Mouse (Mus musculus) bone marrow macrophage, adult 2 months (primary cell): ENCODE data around the gene Cox5a. TPM values are rescaled to one million over a fixed set of nuclear protein-coding genes. Genes with fewer than 3 reads are reported as not detected.
A peak's percentile ranks its signal among the peaks of the same experiment; 100 is the strongest.

Experiments
- H3K27ac ChIP-seq: 2 replicates; pipeline ENCODE4 v1.5.1; 2012; ENCODE audit warnings: low read depth, low read length; ENCODE audit not compliant: insufficient read depth
- H3K4me1 ChIP-seq: 2 replicates; pipeline ENCODE4 v1.6.1; 2012; ENCODE audit warnings: low read length; ENCODE audit not compliant: control insufficient read depth, insufficient read depth
- H3K4me3 ChIP-seq: 2 replicates; pipeline ENCODE4 v1.5.1; 2012; ENCODE audit warnings: mild to moderate bottlenecking, low read length, moderate library complexity; ENCODE audit not compliant: insufficient read depth
- CTCF ChIP-seq: IDR thresholded peaks from 2 replicates; pipeline ENCODE4 v1.5.1; 2012; ENCODE audit warnings: low read depth, mild to moderate bottlenecking, low read length, moderate library complexity
- POLR2A ChIP-seq: IDR thresholded peaks from 2 replicates; pipeline ENCODE4 v1.6.1; 2012; ENCODE audit warnings: mild to moderate bottlenecking, low read depth, low read length, borderline replicate concordance
- polyA plus RNA-seq: library from polyadenylated mRNA; stranded (reverse); fragments of >200 nt; gene quantifications from 2 replicates; pipeline ENCODE4 v1.2.4, GENCODE M21; 2012; ENCODE audit not compliant: missing spikeins, insufficient read depth, insufficient read length

Gene Cox5a
- polyA plus RNA-seq, 1 experiment, result 346 TPM

GRCm38 (mm10) chr9:57547287-57547686 lies 26.2 kb downstream of the Cox5a start:
- peaks cover 6% of the 10 kb centered on the region for H3K4me1 ChIP-seq
- TF ChIP-seq CTCF (no peak), POLR2A (no peak)
- no peak overlapping the region for H3K27ac ChIP-seq
- no peak overlapping the region for H3K4me3 ChIP-seq

GRCm38 (mm10) chr9:57547869-57548268 lies 26.8 kb downstream of the Cox5a start:
- Histone ChIP-seq H3K27ac (no peak overlapping the region), H3K4me3 (no peak overlapping the region), H3K4me1 (peaks cover 6% of the 10 kb centered on the region)
- TF ChIP-seq CTCF (no peak), POLR2A (no peak)

GRCm38 (mm10) chr9:57549186-57549585 lies 28.1 kb downstream of the Cox5a start:
- TF ChIP-seq POLR2A, result no peak
- TF ChIP-seq CTCF, result no peak
- H3K27ac ChIP-seq, result no peak overlapping the region
- H3K4me1 ChIP-seq, result peaks cover 9% of the 10 kb centered on the region
- H3K4me3 ChIP-seq, result no peak overlapping the region

- no peak overlapping the region for H3K27ac ChIP-seq
- H3K4me1 ChIP-seq, result peaks cover 13% of the 10 kb centered on the region
- no peak overlapping the region for H3K4me3 ChIP-seq
- no peak for TF ChIP-seq CTCF
- TF ChIP-seq POLR2A, result no peak
These were observed 29.2 kb downstream of the Cox5a start for GRCm38 (mm10) chr9:57550126-57550862.

GRCm38 (mm10) chr9:57552139-57552887 lies 31.2 kb downstream of the Cox5a start, which contains the start of gene Mpi:
Mpi (minus strand) TSS chr9:57552763.
- no peak for TF ChIP-seq CTCF
- TF ChIP-seq POLR2A, result no peak
- peaks cover 20% of the 10 kb centered on the region for H3K4me1 ChIP-seq
- H3K27ac ChIP-seq, result no peak within 1 kb of the TSS
- peak within 1 kb of the TSS; percentile 82 for H3K4me3 ChIP-seq

GRCm38 (mm10) chr9:57553119-57553518 lies 32.0 kb downstream of the Cox5a start:
- Histone ChIP-seq H3K4me3 (no peak overlapping the region), H3K4me1 (peaks cover 26% of the 10 kb centered on the region), H3K27ac (no peak overlapping the region)
- TF ChIP-seq CTCF (no peak), POLR2A (no peak)

- TF ChIP-seq POLR2A (no peak), CTCF (no peak)
- Histone ChIP-seq H3K4me1 (peaks cover 39% of the 10 kb centered on the region), H3K4me3 (no peak overlapping the region), H3K27ac (no peak overlapping the region)
These were observed 33.7 kb downstream of the Cox5a start for GRCm38 (mm10) chr9:57554753-57555152.

- Histone ChIP-seq H3K4me3 (no peak overlapping the region), H3K4me1 (peaks cover 40% of the 10 kb centered on the region), H3K27ac (peak overlapping the region; percentile 83)
- no peak for TF ChIP-seq POLR2A
- no peak for TF ChIP-seq CTCF
These were observed 36.1 kb downstream of the Cox5a start for GRCm38 (mm10) chr9:57557215-57557614.

- TF ChIP-seq CTCF (no peak), POLR2A (no peak)
- Histone ChIP-seq H3K4me1 (peaks cover 50% of the 10 kb centered on the region), H3K27ac (peak overlapping the region; percentile 56), H3K4me3 (no peak overlapping the region)
These were observed 37.6 kb downstream of the Cox5a start for GRCm38 (mm10) chr9:57558625-57559024.

- TF ChIP-seq POLR2A (no peak), CTCF (no peak)
These were observed 38.5 kb downstream of the Cox5a start for GRCm38 (mm10) chr9:57559568-57559967.

GRCm38 (mm10) chr9:57560263-57560662 lies 39.2 kb downstream of the Cox5a start:
- no peak for TF ChIP-seq CTCF
- TF ChIP-seq POLR2A, result no peak
- no peak overlapping the region for H3K27ac ChIP-seq
- peak overlapping the region; percentile 73 for H3K4me3 ChIP-seq
- H3K4me1 ChIP-seq, result peaks cover 55% of the 10 kb centered on the region

More at GRCm38 (mm10) chr9:57559568-57559967, 38.5 kb downstream of the Cox5a start:
- Histone ChIP-seq H3K4me1 (peaks cover 50% of the 10 kb centered on the region), H3K4me3 (no peak overlapping the region), H3K27ac (no peak overlapping the region)
